Mouse (Mus musculus) kidney, adult 2 months (tissue): Measurements from ENCODE around the gene Basp1. TPM values are rescaled to one million over a fixed set of nuclear protein-coding genes. Genes with fewer than 3 reads are reported as not detected.
A peak's percentile ranks its signal among the peaks of the same experiment; 100 is the strongest.

Source experiments
- DNase-seq: peaks from one replicate; pipeline ENCODE4 v3.0.0; 2021
- H3K27ac ChIP-seq: fragments of 200-500 bp; 2 replicates; pipeline ENCODE4 v1.5.1; 2012; ENCODE audit warnings: low read depth, low read length, control low read depth, inconsistent platforms; ENCODE audit not compliant: insufficient read depth
- H3K27me3 ChIP-seq: fragments of 200-500 bp; replicated peaks from 2 replicates; pipeline ENCODE4 v1.6.1; 2012; ENCODE audit warnings: mild to moderate bottlenecking, moderate library complexity, low read length, inconsistent platforms; ENCODE audit not compliant: control insufficient read depth, insufficient read depth
- H3K36me3 ChIP-seq: fragments of 200-500 bp; 2 replicates; pipeline ENCODE4 v1.6.1; 2012; ENCODE audit warnings: mild to moderate bottlenecking, moderate library complexity, low read length, inconsistent platforms; ENCODE audit not compliant: control insufficient read depth, insufficient read depth
- H3K4me1 ChIP-seq: fragments of 200-500 bp; 2 replicates; pipeline ENCODE4 v1.6.1; 2011; ENCODE audit warnings: low read length; ENCODE audit not compliant: control insufficient read depth, insufficient read depth
- H3K4me3 ChIP-seq: fragments of 200-500 bp; 2 replicates; pipeline ENCODE4 v1.5.1; 2011; ENCODE audit warnings: mild to moderate bottlenecking, low read depth, low read length, control low read depth; ENCODE audit not compliant: insufficient read depth
- CTCF ChIP-seq: fragments of 200-500 bp; conservative IDR thresholded peaks from 2 replicates; pipeline ENCODE4 v1.5.1; 2011; ENCODE audit warnings: low read depth, mild to moderate bottlenecking, control low read depth, low read length, moderate library complexity, mixed read lengths; ENCODE audit not compliant: insufficient read depth, insufficient read length
- POLR2A ChIP-seq: fragments of 200-500 bp; IDR thresholded peaks from one replicate; pipeline ENCODE4 v1.6.1; 2011; ENCODE audit warnings: low read depth, low read length, control low read depth
- WGBS: fragments of 180-500 bp; shearing (Covaris S2); methylation state at CpG from one replicate; pipeline ENCODE4 v1.1.7; 2018; 5-methylcytosine and 5-hydroxymethylcytosine counted together
- polyA plus RNA-seq: library from polyadenylated mRNA; depleted of rRNA; stranded (reverse); fragments of >200 nt; gene quantifications from 2 replicates; pipeline ENCODE4 v1.2.3, GENCODE M21; 2012

Gene Basp1
- polyA plus RNA-seq, 1 experiment, result 2.7 TPM

DNA sequence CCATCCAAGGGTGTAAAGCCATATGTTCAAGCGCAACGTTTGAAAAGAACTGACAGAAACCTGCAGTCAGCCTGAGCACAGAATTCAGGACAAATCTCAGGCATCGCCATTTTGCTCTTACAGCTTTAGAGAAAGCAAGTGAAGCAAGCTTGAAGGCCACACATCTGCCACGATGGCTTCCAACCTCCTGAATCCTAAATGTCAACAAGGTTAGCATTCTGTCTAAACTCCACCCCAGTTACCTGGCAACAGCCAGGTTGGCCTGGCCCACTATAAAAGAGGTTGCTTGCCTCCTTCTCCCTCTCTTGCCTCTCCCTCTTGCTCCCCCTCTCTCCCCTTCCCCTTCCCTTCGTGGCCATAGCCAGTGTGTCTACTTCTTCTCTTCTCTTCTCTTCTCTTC, 33.5 kb downstream of the Basp1 start:
- Histone ChIP-seq H3K36me3 (no peaks in the 10 kb centered on the region), H3K27me3 (no peaks in the 10 kb centered on the region; the same call in 1 of the 2 replicates), H3K4me1 (no peaks in the 10 kb centered on the region), H3K27ac (no peak overlapping the region), H3K4me3 (no peak overlapping the region)
- TF ChIP-seq CTCF (no peak), POLR2A (no peak)
- 92% methylated on average over 5 of the region's 5 CpGs for WGBS
- DNase-seq, result no peak

DNA sequence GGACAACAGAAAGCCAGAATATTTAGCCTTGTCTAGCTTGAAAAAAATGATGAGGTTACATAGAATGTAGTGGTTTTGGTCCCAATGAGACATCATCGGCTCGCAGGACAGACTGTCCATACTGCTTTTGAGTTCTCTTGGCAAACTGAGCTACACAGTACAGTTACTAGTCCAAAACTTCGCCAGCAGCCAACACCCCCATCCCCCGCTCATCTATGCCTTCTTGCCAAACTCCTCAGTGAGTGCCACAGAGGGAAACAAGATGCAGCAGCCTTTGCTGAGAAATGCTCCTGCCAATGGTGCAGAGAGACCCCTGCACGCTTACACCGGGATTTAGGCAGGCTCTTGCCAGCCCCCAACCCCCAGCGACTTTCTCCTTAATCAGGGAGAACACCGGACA, 34.9 kb downstream of the Basp1 start:
- Histone ChIP-seq H3K27me3 (no peaks in the 10 kb centered on the region; the same call in 1 of the 2 replicates), H3K4me3 (no peak overlapping the region), H3K27ac (no peak overlapping the region), H3K36me3 (no peaks in the 10 kb centered on the region), H3K4me1 (no peaks in the 10 kb centered on the region)
- no peak for DNase-seq
- TF ChIP-seq POLR2A, result no peak
- no peak for TF ChIP-seq CTCF
- 91% methylated on average over 8 of the region's 8 CpGs for WGBS

DNA sequence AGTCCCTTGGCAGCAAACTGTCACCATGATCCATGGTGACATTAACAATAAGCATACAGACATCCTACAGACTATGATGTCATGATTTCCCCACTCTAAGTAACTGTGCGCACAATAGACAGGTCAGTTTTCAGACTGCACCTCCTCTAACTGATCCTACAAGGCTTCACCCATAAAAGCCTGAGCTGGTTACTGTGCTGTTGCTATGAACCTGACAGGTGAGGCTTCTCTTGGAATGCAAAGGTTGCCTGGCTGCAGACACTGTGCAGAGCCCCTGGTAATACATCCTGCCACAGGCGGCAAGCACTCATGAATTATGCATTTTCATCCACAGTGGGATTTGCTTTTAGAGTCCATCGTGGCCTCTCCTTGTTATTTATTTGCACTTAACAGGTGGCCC, 36.6 kb downstream of the Basp1 start:
- no peaks in the 10 kb centered on the region for H3K4me1 ChIP-seq
- H3K4me3 ChIP-seq, result no peak overlapping the region
- whole genome bisulfite sequencing, result 58% methylated on average over 3 of the region's 3 CpGs
- no peak overlapping the region for H3K27ac ChIP-seq
- DNase-seq, result no peak
- H3K36me3 ChIP-seq, result no peaks in the 10 kb centered on the region
- TF ChIP-seq CTCF, result no peak
- TF ChIP-seq POLR2A, result no peak
- no peaks in the 10 kb centered on the region; the same call in 1 of the 2 replicates for H3K27me3 ChIP-seq

DNA sequence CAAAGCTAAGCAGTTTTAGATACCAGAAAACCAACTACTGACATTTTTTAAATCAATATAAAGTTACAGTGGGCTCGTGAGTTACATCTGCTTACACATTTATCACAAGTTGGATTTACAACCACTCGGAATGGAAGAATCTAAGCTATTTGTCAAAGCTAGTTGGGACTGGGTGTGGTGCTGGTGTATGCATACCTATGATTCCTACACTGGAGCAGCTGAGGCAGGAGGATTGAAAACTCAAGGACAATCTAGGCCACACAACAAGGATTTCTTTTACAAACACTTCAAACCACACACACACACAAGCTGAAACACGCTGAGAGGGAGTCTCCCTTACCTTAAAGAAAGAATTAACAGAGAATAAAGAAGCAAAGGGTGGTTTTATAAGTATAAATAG, 40.1 kb downstream of the Basp1 start:
- no peak for TF ChIP-seq CTCF
- no peak for TF ChIP-seq POLR2A
- no peak overlapping the region for H3K27ac ChIP-seq
- DNase-seq, result no peak
- H3K36me3 ChIP-seq, result no peaks in the 10 kb centered on the region
- H3K4me1 ChIP-seq, result no peaks in the 10 kb centered on the region
- WGBS, result 80% methylated on average over 3 of the region's 3 CpGs
- H3K4me3 ChIP-seq, result no peak overlapping the region
- H3K27me3 ChIP-seq, result no peaks in the 10 kb centered on the region

DNA sequence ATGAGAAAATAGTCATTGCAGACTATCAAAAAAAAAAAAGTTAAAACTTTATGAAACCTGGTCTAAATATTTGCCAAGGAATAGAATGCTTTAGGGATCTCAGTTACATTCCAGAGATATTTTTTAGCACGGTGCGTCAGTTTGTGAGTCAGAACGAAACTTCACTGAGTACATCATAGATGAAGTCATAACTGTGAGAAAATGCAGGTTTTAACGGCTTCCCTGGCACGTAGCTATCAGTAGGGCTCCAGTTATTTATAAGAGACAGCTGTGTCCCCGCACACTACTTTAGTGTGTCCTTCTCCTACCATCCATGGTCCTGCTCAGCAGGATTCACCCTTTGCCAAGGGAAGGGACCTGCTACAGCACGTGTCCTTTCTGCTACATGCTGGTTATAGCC, 44.0 kb downstream of the Basp1 start:
- no peak overlapping the region for H3K27ac ChIP-seq
- H3K4me3 ChIP-seq, result no peak overlapping the region
- H3K27me3 ChIP-seq, result no peaks in the 10 kb centered on the region
- no peak for DNase-seq
- no peaks in the 10 kb centered on the region for H3K36me3 ChIP-seq
- H3K4me1 ChIP-seq, result no peaks in the 10 kb centered on the region
- TF ChIP-seq POLR2A (no peak), CTCF (no peak)
- WGBS, result 75% methylated on average over 7 of the region's 7 CpGs

DNA sequence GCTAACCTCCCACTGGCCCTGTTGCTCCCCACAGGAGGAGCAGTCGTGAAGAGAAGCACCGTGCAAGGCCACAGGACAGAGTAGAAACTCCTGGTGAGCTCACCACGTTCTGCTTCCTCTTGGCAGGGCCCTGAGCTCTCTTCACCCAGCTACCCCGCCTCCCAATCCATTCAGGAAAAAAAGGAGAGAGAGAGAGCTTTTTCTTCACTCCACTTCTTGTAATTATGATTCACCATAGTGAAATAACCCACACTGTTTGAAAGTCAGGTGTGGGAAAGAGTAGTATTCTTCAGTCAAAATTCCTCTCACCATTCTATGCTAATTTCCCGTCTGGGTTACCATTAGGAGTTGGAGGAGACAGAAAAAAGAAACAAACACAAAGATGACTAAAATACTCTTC, 48.1 kb downstream of the Basp1 start:
- H3K4me3 ChIP-seq, result no peak overlapping the region
- DNase-seq, result no peak
- 78% methylated on average over 5 of the region's 5 CpGs for WGBS
- H3K27me3 ChIP-seq, result 0 out of 2 replicates have a peak, but pooled peaks cover 2% of the 10 kb centered on the region
- no peaks in the 10 kb centered on the region for H3K36me3 ChIP-seq
- no peaks in the 10 kb centered on the region for H3K4me1 ChIP-seq
- no peak for TF ChIP-seq CTCF
- TF ChIP-seq POLR2A, result no peak
- H3K27ac ChIP-seq, result no peak overlapping the region

DNA sequence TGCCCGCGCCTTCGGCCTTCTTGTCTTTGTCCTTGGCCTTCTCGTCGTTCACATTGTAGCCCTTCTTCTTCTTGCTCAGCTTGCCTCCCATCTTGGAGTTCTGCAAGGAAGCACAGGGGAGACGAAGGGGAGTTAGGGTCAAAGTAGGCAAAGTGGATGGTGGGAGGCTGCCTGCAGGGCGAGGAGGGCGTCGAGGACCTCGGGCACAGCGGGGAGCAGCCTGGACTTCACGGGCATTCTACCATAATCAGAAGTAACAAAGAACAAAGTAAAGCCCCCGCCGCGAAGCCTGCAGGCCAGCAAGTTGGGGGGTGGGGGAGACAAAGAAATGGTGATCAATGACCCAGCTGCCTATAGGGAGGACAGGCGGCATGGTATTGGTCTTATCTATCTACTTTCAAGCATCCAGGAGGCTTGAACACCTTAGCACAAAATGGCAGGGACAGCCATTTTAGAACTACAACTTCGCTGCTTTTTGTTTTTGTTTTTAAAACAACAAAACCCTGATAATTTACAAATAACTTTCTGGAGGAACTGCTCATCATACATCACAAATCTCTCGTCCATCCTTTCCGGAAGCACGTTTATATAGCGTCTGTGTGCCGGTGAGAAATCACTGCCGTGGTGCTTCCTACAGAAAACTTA, 48.6 kb downstream of the Basp1 start:
- H3K36me3 ChIP-seq, result no peaks in the 10 kb centered on the region
- no peak overlapping the region for H3K27ac ChIP-seq
- 65% methylated on average over 23 of the region's 23 CpGs for WGBS
- no peak for DNase-seq
- no peaks in the 10 kb centered on the region for H3K4me1 ChIP-seq
- 0 out of 2 replicates have a peak overlapping the region, but pooled peaks have one; percentile 42 for H3K4me3 ChIP-seq
- TF ChIP-seq CTCF, result no peak
- TF ChIP-seq POLR2A, result no peak
- 0 out of 2 replicates have a peak, but pooled peaks cover 2% of the 10 kb centered on the region for H3K27me3 ChIP-seq
